Mouse (Mus musculus) gastrocnemius, adult 2 months (tissue): ENCODE data around the gene Haghl. TPM values are rescaled to one million over a fixed set of nuclear protein-coding genes. Genes with fewer than 3 reads are reported as not detected.

Experiments
- DNase-seq: peaks from one replicate; pipeline ENCODE4 v3.0.0; 2022
- H3K27ac ChIP-seq: fragments of 200-600 bp; 2 replicates; pipeline ENCODE4 v1.8.1; 2022; ENCODE audit warnings: mild to moderate bottlenecking
- H3K4me3 ChIP-seq: fragments of 200-600 bp; 2 replicates; pipeline ENCODE4 v1.8.1; 2022; ENCODE audit warnings: mild to moderate bottlenecking, moderate library complexity
- CTCF ChIP-seq: fragments of 200-600 bp; IDR thresholded peaks from 2 replicates; pipeline ENCODE4 v1.8.1; 2022; ENCODE audit warnings: antibody characterized with exemption, mild to moderate bottlenecking, moderate library complexity
- intact Hi-C: fragments of 180-260 bp; cut with DNase I; formaldehyde crosslinking; loops from one replicate; pipeline ENCODE4 v1.15.1; 2025
- long read RNA-seq, 2 experiments: library from polyadenylated mRNA; stranded (forward); transcript quantifications; one replicate each; pipeline ENCODE4 v2.0.0; 2021
- total RNA-seq, 2 experiments: library from RNA; stranded (reverse); gene quantifications; 2 replicates each; pipeline ENCODE4 v1.2.3; 2021

Gene Haghl
- total RNA-seq = 1 to 10 TPM; 9.0 to 9.1 TPM
- long read RNA-seq, experiment 1, transcript Haghl-201 (9 exons, 1,405 nt) = major isoform, 5 of 7 reads
- long read RNA-seq, experiment 1, partial matches to known transcripts = 0 of 7 reads
- long read RNA-seq, experiment 1, other reads (novel, unspliced or antisense) = 2 of 7 reads
- long read RNA-seq, experiment 2, transcript Haghl-201 (9 exons, 1,405 nt) = major isoform, 10 of 14 reads
- long read RNA-seq, experiment 2, partial matches to known transcripts = 1 of 14 reads
- long read RNA-seq, experiment 2, other reads (novel, unspliced or antisense) = 1 of 14 reads

DNA sequence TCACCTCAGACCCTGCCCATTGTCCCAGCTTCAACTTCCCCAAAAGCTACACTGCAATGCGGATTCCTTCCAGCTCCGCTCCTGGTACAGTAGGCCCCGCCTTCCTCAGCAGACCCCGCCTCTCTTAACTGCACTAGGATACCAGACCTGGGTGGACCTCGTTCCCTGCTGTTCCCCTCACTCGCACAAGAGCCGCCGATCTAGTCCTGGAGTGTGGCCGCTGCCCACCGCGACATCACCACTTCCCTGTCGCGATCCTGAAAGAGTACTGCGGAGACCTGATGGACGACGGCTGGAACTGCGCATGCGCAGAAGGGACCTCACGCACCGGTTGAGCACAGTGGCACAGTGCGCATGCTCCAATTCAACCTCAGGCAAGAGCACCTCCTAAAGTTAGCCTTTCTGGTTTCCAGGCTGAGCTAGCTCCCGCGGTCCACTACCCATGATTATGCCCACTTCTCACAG, at the start of gene Haghl:
Haghl (minus strand) TSS at position 393 of the 465 bp plus-strand sequence.
- peak; percentile 19; the same call in 1 of the 2 replicates for TF ChIP-seq CTCF
- peak within 1 kb of the TSS; percentile 88 for H3K27ac ChIP-seq
- DNase-seq = peak; percentile 96
- H3K4me3 ChIP-seq = peak within 1 kb of the TSS; percentile 75
- intact Hi-C loops = no loop called here

DNA sequence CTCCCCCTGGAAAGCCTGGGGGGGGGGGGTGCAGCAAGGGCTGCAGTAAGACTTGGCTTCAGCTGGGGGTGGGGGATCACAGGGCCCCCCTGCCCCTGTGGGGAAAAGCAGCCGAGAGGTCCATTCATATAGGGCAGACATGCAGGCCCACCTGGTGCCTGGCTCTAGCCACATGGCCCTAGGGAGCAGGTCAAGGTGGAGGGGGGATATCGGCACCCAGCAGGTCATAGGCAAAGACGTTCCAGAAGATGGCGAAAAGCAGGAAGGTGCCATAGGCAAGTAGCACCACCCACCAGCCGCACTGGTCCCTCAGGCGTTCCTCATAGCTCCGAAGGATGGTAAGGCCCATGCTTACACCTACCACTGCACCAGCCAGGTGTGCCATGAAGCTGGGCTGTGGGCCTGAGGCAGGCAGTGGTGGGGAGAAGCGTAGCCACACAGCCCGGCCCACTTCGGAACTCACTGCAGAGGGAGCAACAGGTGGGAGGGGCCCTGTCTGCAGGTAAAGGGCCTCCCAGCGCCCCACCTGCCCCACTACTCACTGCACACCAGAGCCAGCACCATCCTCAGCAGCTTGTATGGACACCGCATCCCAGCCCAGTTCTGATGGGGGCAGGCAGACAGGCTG, 49.2 kb upstream of the Haghl start:
- TF ChIP-seq CTCF = no peak
- peak overlapping the region; percentile 99 for H3K27ac ChIP-seq
- no peak for DNase-seq
- H3K4me3 ChIP-seq = peak overlapping the region; percentile 95
- intact Hi-C loops = loop anchor here (5.0 kb wide), 1 partner anchor 33 kb away; the partner anchor contains the start of gene Mcrip2

DNA sequence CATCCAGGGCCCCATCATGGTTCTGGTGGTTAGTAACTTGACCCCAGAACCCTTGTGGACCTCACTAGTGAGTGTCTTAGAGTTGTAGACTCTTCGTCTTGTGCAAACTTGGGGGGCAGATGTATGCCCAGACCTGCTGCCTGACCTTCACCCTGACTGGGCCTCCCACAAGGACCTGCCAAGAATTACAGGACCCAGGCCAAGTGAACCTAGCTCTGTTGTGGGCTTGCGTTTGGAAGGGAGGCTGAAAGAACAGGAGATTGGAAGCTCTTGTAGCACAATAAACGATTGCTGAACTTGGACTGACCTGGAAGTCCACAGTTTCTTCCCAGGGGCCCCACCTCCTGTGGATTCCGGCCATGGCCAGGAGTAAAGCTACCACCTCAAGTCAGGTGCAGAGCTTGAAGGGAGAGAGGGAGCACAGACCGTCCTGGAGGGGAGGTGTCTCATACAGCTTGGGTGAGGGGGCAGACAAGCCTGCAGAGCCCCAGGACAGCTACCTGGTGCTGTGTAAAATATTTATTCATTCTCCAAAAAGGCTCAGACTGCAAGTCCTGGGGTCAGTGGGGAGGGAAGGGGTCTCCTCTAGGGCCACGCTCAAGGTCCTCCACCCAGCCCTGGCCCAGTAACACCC, 48.6 kb upstream of the Haghl start:
- no peak for TF ChIP-seq CTCF
- H3K27ac ChIP-seq = peak overlapping the region; percentile 99
- peak overlapping the region; percentile 95 for H3K4me3 ChIP-seq
- intact Hi-C loops = loop anchor here (5.0 kb wide), 1 partner anchor 33 kb away; the partner anchor contains the start of gene Mcrip2
- peak; percentile 58 for DNase-seq

DNA sequence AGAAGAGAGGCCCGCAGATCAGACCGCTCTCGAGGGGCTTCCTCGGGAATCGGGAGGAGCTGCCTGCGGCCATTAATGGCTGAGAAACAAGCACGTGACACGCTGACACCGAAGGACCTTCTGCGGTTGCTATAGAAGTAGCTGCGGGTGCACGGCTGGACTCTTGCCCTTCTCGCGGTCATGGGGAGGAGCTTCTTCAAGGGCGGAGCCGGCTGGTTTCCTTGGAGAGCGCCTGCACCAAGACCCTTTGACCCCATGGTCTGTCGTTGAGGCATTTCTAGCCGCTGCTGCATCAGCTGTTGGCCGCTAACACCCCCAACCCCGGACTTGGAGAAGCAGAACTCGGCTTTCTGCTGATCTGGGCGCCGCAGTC, 47.8 kb upstream of the Haghl start, which contains the start of gene Stub1:
Stub1 (minus strand) TSS at position 114 of the 373 bp plus-strand sequence.
- Histone ChIP-seq H3K4me3 (peak within 1 kb of the TSS; percentile 95), H3K27ac (peak within 1 kb of the TSS; percentile 99)
- TF ChIP-seq CTCF = no peak
- DNase-seq = peak; percentile 97
- intact Hi-C loops = loop anchor here (5.0 kb wide), 1 partner anchor 34 kb away; the partner anchor contains the start of gene Mcrip2

DNA sequence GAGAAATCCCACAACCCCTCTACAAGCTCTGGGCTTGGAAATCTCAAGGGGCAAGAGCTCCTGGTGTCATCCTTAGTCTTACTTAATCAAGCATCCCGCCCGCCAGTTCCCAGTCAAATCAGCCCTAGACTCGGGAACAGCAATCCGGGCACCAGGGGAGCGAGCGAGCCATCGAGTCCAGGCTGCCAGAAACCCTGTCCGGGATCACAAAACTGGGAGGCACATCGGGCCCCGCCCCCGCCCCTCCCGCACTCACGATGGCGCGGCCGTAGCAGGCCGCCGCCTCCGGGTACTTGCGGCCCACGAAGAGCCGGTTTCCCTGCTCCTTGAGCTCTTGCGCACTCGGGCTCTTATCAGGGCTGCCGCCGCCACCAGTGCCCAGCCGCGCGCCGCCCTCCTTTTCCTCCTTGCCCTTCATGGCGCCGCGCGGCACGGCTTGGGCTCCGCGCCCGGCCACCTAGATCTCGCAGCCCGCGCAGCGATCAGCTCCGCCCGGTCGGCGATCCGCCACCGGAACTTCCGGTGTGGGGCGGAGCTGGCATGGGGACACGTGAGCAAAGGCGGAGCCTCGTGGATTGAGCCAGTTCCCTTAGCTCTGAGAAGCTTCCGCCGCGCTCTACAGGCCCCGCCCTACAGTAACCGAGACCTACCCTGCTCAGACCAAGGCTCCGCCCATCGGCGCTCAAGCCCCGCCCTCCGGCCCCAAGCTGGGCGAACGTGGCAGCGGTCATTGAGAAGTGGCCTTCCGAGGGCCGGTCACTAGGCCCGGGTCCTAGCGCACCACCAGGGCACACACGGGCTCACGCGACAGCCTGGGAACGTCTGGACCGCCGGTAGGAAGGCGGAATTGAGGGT, 47.2 kb upstream of the Haghl start:
- intact Hi-C loops = loop anchor here (5.0 kb wide), 1 partner anchor 35 kb away; the partner anchor contains the start of gene Mcrip2
- Histone ChIP-seq H3K27ac (peak overlapping the region; percentile 99), H3K4me3 (peak overlapping the region; percentile 95)
- no peak; the same call in 1 of the 2 replicates for TF ChIP-seq CTCF
- DNase-seq = peak; percentile 100

DNA sequence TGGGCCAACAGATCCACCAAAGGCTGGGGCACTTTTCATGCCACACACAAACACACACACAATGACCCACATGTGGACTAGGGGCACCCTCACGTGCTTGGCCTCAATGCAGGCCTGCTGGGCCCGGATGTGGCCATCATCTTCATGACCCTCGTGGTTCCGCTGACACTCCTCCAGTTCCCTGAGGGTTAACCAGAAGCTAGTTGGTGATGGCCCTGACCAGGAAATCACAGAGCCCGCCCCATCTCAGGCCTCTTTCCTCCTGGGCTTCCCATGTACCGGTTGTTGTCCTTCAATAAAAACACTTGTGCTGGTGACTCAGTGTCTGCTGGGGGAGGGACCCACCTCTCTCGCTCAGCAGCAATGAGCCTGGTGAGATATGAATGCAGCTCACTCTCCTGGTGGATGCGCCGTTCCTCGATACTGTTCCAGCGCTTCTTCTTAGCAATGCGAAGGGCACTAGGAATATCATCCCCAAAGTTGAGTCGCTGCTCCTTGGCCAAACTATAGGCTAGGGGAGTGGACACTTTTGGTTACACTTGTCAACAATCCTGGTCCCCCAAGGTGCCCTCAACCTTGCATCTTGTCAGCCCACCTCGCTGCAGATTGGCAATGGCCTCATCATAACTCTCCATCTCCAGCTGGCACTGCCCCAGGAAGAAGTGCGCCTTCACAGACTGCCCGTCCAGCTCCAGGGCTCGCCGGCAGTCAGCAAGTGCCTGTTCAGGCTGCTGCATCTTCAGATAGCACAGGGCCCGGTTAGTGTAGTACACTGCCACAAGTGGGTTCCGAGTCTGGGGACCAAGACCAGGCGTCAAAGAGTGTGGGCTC, 46.2 kb upstream of the Haghl start:
- H3K27ac ChIP-seq = peak overlapping the region; percentile 99
- peak overlapping the region; percentile 95 for H3K4me3 ChIP-seq
- peak; percentile 65 for DNase-seq
- intact Hi-C loops = loop anchor here (5.0 kb wide), 1 partner anchor 36 kb away; the partner anchor contains the start of gene Mcrip2
- no peak for TF ChIP-seq CTCF

DNA sequence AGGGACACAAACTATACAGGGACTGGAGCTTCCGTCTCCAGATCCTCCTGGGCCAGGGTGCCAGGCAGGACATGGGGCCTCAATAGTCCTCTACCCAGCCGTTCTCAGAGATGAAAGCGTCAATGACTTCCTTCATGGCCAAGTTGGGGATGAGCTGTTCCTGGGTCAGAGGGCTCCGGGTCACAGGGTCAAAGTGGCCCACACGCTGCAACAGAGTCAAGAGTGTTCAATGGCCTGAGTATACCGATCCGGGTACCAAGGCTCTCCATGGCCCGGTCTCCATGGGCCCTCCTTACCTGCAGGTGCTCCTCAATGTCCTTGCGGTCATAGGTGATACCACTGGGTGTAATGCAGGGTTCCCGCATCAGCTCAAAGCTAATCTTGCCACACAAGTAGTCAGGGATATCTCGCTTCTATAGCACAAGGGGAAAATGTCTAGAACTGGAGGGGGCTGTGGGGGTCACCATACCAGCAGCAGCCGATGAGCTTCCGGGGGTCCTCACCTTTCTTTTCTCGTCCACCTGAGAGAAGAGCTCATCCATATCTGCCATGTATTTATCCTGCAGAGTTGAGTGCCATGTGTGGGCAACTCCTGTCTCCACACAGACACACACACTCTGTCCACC, 45.4 kb upstream of the Haghl start:
- intact Hi-C loops = loop anchor here (5.0 kb wide), 1 partner anchor 36 kb away; the partner anchor contains the start of gene Mcrip2
- peak overlapping the region; percentile 99; the same call in 1 of the 2 replicates for H3K27ac ChIP-seq
- TF ChIP-seq CTCF = no peak

DNA sequence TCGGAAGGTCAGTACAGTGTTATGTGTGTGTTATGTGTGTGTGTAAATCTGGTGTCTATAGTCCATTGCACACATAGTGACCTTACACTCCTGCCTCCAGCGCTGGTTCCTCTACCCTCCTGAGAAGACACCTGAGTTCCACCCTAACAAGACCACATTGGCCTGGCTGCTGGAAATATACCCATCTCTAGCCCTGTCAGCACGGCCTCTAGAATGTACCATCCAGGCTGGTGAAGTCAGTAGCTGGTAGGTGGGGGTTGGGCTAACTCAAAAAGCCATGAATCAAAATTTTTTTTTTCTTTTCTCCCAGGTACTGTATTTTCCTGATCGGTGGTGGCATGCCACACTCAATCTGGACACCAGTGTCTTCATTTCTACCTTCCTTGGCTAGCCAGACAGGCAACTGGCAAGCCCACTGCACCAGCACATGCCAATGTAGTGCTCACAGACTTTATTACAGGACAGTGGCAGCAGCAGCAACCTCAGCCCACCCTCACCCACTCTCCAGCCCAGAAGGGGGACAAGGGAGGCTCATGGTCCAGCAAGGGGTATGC, 44.8 kb upstream of the Haghl start:
- no peak for TF ChIP-seq CTCF
- Histone ChIP-seq H3K4me3 (no peak overlapping the region), H3K27ac (no peak overlapping the region)
- DNase-seq = peak; percentile 15
- intact Hi-C loops = loop anchor here (5.0 kb wide), 1 partner anchor 37 kb away; the partner anchor contains the start of gene Mcrip2

More for the DNA sequence above, 45.4 kb upstream of the Haghl start:
- H3K4me3 ChIP-seq = peak overlapping the region; percentile 95
- DNase-seq = peak; percentile 21

DNA sequence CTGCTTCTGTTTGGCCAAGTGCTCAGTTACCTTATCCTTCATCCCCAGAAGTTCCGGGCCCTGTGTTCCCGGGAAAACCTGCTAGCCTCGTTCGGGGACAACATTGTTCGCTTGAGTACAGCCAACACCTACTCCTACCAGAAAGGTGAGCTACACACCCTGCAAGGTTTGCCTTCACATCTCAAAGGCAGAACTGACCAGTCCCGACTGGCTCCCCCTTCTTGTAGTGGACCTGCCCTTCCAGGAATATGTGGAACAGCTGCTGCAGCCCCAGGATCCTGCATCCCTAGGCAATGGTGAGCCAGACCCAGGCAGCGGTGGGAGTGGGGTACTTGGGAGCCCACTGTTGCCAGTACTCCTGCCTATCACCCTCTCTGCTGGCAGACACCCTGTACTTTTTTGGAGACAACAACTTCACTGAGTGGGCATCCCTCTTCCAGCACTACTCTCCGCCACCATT, 44.1 kb upstream of the Haghl start:
- intact Hi-C loops = loop anchor here (5.0 kb wide), 1 partner anchor 38 kb away; the partner anchor contains the start of gene Mcrip2

More for the DNA sequence above, 44.1 kb upstream of the Haghl start:
- Histone ChIP-seq H3K27ac (peak overlapping the region; percentile 83), H3K4me3 (peak overlapping the region; percentile 71)
- peak; percentile 24 for DNase-seq
- no peak for TF ChIP-seq CTCF
